ENCODE assay signal across 8 mouse cellular contexts in the genomic region with DNA sequence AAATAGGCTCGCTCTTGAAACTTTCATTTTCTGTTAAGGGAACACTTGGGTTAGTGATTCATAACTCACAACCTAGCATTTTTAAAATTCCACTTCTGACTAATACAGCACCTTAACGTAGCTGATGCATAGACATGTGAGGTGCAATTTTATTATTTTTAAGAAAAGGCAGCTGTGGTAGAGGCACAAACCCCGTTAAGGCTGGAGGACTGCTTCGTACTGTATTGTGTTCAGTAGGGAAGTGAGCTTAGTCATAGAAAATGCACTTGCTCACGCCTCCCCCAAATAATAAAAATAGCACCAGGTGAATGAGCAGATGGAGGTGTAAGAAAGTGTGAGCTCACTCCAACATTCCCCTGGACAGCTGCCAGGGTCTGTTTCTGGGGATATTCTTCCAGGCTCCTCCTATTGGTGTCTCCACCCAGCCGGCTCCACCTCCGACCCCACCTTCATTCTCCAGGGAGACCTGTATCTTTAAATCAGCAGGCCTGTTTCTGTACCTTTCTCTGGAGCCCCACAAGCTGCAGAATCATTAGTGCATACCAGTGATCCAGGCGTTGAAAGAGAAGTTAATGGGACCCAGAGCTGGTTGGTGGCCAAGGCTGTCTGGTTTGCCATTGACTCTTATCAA. TPM values are rescaled to one million over a fixed set of nuclear protein-coding genes. Genes with fewer than 3 reads are reported as not detected.
DNase-seq lines count a peak whose midpoint lies in the region; ATAC-seq and TF ChIP-seq lines count a peak whose summit lies in the region.

No protein-coding gene starts in this region.

- no peaks in the 10 kb centered on the region for H3K9me3 ChIP-seq in midbrain, postnatal 0 days (ENCODE audit: low read length)
- H3K9me3 ChIP-seq in midbrain, embryonic 13.5 days: no peaks in the 10 kb centered on the region
- no peaks in the 10 kb centered on the region for H3K9me3 ChIP-seq in neural tube, embryonic 15.5 days (replicated peaks)

- peak; percentile 27 for DNase-seq in midbrain, postnatal 0 days (ENCODE audit: low spot score)
- peak; percentile 81 for DNase-seq in cerebellum, adult 8-10 months
- peak; percentile 58 for DNase-seq in heart, postnatal 4 days
- peak; percentile 17 to 18 for DNase-seq in left cerebral cortex, postnatal 36 days (ENCODE audit: low spot score in 2 of 2)
- peak; percentile 47 to 48 for DNase-seq in right cerebral cortex, adult 2 months (ENCODE audit: low spot score in 2 of 2)
- DNase-seq in layer of hippocampus, adult 9-10 months (ENCODE audit: low spot score): no peak

- TF ChIP-seq CTCF in midbrain, postnatal 0 days (IDR thresholded peaks at IDR 0.05): no peak

- intact Hi-C loops in left cerebral cortex, postnatal 36 days (cut with DNase I): no loop called here

- H3K27ac ChIP-seq in midbrain, postnatal 0 days (ENCODE audit: low read depth, low read length): no peak overlapping the region
- no peak overlapping the region for H3K27ac ChIP-seq in midbrain, embryonic 13.5 days
- H3K27ac ChIP-seq in neural tube, embryonic 15.5 days (replicated peaks): no peak overlapping the region

- no peak for ATAC-seq in midbrain, postnatal 0 days (ENCODE audit: low FRiP score)
- ATAC-seq in midbrain, embryonic 13.5 days: no peak
- ATAC-seq in neural tube, embryonic 15.5 days (ENCODE audit: low FRiP score): no peak

- H3K27me3 ChIP-seq in midbrain, postnatal 0 days (ENCODE audit: insufficient read depth, low read length): no peaks in the 10 kb centered on the region
- no peaks in the 10 kb centered on the region for H3K27me3 ChIP-seq in midbrain, embryonic 13.5 days
- no peaks in the 10 kb centered on the region for H3K27me3 ChIP-seq in neural tube, embryonic 15.5 days (replicated peaks)

- no peak overlapping the region for H3K9ac ChIP-seq in midbrain, postnatal 0 days (replicated peaks; ENCODE audit: low read length, poor library complexity, severe bottlenecking)
- no peak overlapping the region for H3K9ac ChIP-seq in midbrain, embryonic 13.5 days (replicated peaks)
- no peak overlapping the region for H3K9ac ChIP-seq in neural tube, embryonic 15.5 days (replicated peaks)

- WGBS in midbrain, postnatal 0 days: 71% methylated on average over 8 of the region's 8 CpGs
- WGBS in midbrain, embryonic 13.5 days: 69% methylated on average over 8 of the region's 8 CpGs
- 68% methylated on average over 8 of the region's 8 CpGs for WGBS in neural tube, embryonic 15.5 days

- H3K4me1 ChIP-seq in midbrain, postnatal 0 days (ENCODE audit: insufficient read depth, low read length): no peaks in the 10 kb centered on the region
- H3K4me1 ChIP-seq in midbrain, embryonic 13.5 days (replicated peaks): no peaks in the 10 kb centered on the region
- no peaks in the 10 kb centered on the region for H3K4me1 ChIP-seq in neural tube, embryonic 15.5 days

- H3K4me3 ChIP-seq in midbrain, postnatal 0 days (ENCODE audit: low read depth, low read length): no peak overlapping the region
- no peak overlapping the region for H3K4me3 ChIP-seq in midbrain, embryonic 13.5 days (replicated peaks)
- no peak overlapping the region for H3K4me3 ChIP-seq in neural tube, embryonic 15.5 days (replicated peaks)

- no peak overlapping the region for H3K4me2 ChIP-seq in midbrain, postnatal 0 days (ENCODE audit: low read depth, low read length, poor library complexity, severe bottlenecking)
- H3K4me2 ChIP-seq in midbrain, embryonic 13.5 days (replicated peaks): no peak overlapping the region
- H3K4me2 ChIP-seq in neural tube, embryonic 15.5 days: no peak overlapping the region

- no peaks in the 10 kb centered on the region for H3K36me3 ChIP-seq in midbrain, postnatal 0 days (ENCODE audit: insufficient read depth, low read length)
- no peaks in the 10 kb centered on the region for H3K36me3 ChIP-seq in midbrain, embryonic 13.5 days
- no peaks in the 10 kb centered on the region for H3K36me3 ChIP-seq in neural tube, embryonic 15.5 days

RNA-seq across cellular contexts. Expression of a gene that starts 34.4 kb away (rescaled TPM):
- 28.6 and 36.1 TPM in 2 replicates for total RNA-seq in midbrain, postnatal 0 days (2014; rRNA removed)
- 6.6 and 10.2 TPM in 2 replicates for polyA plus RNA-seq in midbrain, postnatal 0 days (2015; fragmentation: Nextera tagmentation; extraction: Ambion mirVana)
- 7.5 and 9.1 TPM in 2 replicates for polyA plus RNA-seq in midbrain, embryonic 13.5 days (2015; fragmentation: Nextera tagmentation; extraction: Ambion mirVana)
- 10 to 100 TPM; 39.2 to 40.3 TPM for total RNA-seq in heart, postnatal 4 days (2021)
- total RNA-seq in left cerebral cortex, postnatal 36 days (2021): 10 to 100 TPM; 37.4 to 42.1 TPM
- polyA plus RNA-seq in neural tube, embryonic 15.5 days (2015; fragmentation: Nextera tagmentation; extraction: Ambion mirVana): 7.1 and 7.4 TPM in 2 replicates
